Mouse (Mus musculus): Measurements from ENCODE around the gene Prl2c5. TPM values are rescaled to one million over a fixed set of nuclear protein-coding genes. Genes with fewer than 3 reads are reported as not detected.
"Not testable (repeated sequence)": the region's sequence is repeated elsewhere in the genome, so short reads cannot be mapped to it uniquely, and the experiment has no call there.

Gene Prl2c5
- total RNA-seq (2021) = not detected
- long read RNA-seq, experiment 1 = 0 reads
- long read RNA-seq, experiment 2 = 0 reads

GRCm38 (mm10) chr13:13182415-13182814 is at the start of gene Prl2c5:
Prl2c5 (plus strand) TSS chr13:13182715.
- intact Hi-C loops (cut with DNase I) = not testable (repeated sequence)

GRCm38 (mm10) chr13:13162777-13163485 is 19.6 kb upstream of the Prl2c5 start:
- intact Hi-C loops (cut with DNase I); DNase-seq: not testable (repeated sequence)

More at GRCm38 (mm10) chr13:13182415-13182814, at the start of gene Prl2c5:
- DNase-seq = not testable (repeated sequence)

GRCm38 (mm10) chr13:13168631-13169030 is 13.9 kb upstream of the Prl2c5 start:
- intact Hi-C loops (cut with DNase I); DNase-seq: not testable (repeated sequence)

GRCm38 (mm10) chr13:13173616-13174136 is 8.8 kb upstream of the Prl2c5 start:
- DNase-seq; intact Hi-C loops (cut with DNase I): not testable (repeated sequence)

- DNase-seq; intact Hi-C loops (cut with DNase I): not testable (repeated sequence)
Observed at GRCm38 (mm10) chr13:13175736-13176135, 6.8 kb upstream of the Prl2c5 start.

- DNase-seq; intact Hi-C loops (cut with DNase I): not testable (repeated sequence)
Observed at GRCm38 (mm10) chr13:13211168-13211567, 28.7 kb downstream of the Prl2c5 start.

- DNase-seq; intact Hi-C loops (cut with DNase I): not testable (repeated sequence)
Observed at GRCm38 (mm10) chr13:13216363-13216762, 33.8 kb downstream of the Prl2c5 start.

- DNase-seq; intact Hi-C loops (cut with DNase I): not testable (repeated sequence)
Observed at GRCm38 (mm10) chr13:13220231-13220630, 37.7 kb downstream of the Prl2c5 start.

- intact Hi-C loops (cut with DNase I) = loop anchor here (10.0 kb wide), 1 partner anchor 177 kb away; no protein-coding TSS in a partner anchor
- DNase-seq = peak in 1 of 2 experiments; percentile 33
Observed at GRCm38 (mm10) chr13:13237456-13237855, 54.9 kb downstream of the Prl2c5 start.

Other genes with a start within 250 kb of the Prl2c5 start
- not detected for gene Prl2c2, start 177.3 kb upstream of the Prl2c5 start, total RNA-seq (2021)
- gene Gpr137b, start 211.3 kb downstream of the Prl2c5 start, total RNA-seq (2021) = 1 to 10 TPM; 2.7 to 4.5 TPM

All from gastrocnemius, postnatal 36 days (tissue).